Mouse (Mus musculus): ENCODE results near the gene Cfap157. TPM values are rescaled to one million over a fixed set of nuclear protein-coding genes. Genes with fewer than 3 reads are reported as not detected.

Gene Cfap157
- polyA plus RNA-seq, 1 experiment: 0.81 TPM

DNA sequence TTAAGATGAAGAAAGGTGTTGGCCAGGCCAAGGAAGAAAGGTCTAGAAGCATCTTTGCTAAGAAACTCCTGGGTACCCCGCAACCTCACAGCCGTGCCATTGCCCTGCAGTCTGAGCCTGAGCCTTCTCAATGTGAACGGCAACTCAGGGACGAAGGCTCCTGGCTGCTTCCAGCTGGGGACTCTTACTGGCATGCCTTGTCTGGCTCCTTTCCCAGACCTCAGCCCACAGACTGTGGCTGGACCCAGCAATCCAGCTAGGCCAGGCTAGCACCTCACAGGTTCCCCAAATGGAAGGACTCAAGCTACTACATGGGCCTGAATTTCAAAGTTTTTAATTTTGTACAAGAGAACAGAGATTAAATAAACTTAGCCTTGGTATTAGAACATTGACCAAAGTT lies 22.4 kb downstream of the Cfap157 start:
- Histone ChIP-seq H3K36me3 (ENCODE audit: control insufficient read depth, insufficient read depth) (peaks cover 10% of the 10 kb centered on the region), H3K27me3 (ENCODE audit: control insufficient read depth, insufficient read depth, insufficient read length) (no peaks in the 10 kb centered on the region), H3ac (ENCODE audit: control insufficient read depth, insufficient read length, low read depth) (no peak overlapping the region), H3K79me2 (ENCODE audit: control insufficient read depth, insufficient read depth) (no peaks in the 10 kb centered on the region), H3K4me3 (ENCODE audit: insufficient read depth, poor library complexity, severe bottlenecking) (no peak overlapping the region), H3K79me3 (ENCODE audit: low read depth) (no peaks in the 10 kb centered on the region)
- no peak for TF ChIP-seq MYOD1 (IDR thresholded peaks at IDR 0.05; ENCODE audit: control insufficient read depth, insufficient read length, low read depth)
- no peak for TF ChIP-seq FOSL1 (IDR thresholded peaks at IDR 0.05; ENCODE audit: insufficient read depth, low read length, poor library complexity, severe bottlenecking)
- no peak for TF ChIP-seq MAX (IDR thresholded peaks at IDR 0.05)
- no peak for TF ChIP-seq MYOG (IDR thresholded peaks at IDR 0.05; ENCODE audit: control insufficient read depth, extremely low read depth, insufficient read length)
- TF ChIP-seq USF1 (IDR thresholded peaks at IDR 0.05; ENCODE audit: low read depth): no peak
- TF ChIP-seq CEBPB (IDR thresholded peaks at IDR 0.05; ENCODE audit: low read depth): no peak
- TF ChIP-seq CTCF (IDR thresholded peaks at IDR 0.05; ENCODE audit: control insufficient read depth, insufficient read depth, insufficient read length): no peak

DNA sequence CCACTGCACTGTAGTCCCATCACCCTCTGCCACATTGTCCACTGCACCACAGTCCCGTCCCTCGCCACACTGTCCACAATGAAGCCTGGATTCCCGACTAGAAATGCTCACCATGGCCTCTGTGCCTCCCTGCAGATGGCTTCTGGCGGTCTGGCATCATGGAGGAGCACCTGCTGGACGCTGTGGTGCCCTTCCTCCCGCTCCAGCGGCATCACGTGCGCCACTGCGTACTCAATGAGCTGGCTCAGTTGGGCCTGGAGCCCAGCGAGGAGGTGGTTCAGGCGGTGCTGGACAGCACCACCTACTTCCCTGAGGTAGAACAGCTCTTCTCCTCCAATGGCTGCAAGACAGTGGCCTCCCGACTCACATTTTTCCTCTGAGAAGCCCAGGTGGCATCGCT lies 22.9 kb downstream of the Cfap157 start:
- no peak overlapping the region for H3ac ChIP-seq (ENCODE audit: control insufficient read depth, insufficient read length, low read depth)

DNA sequence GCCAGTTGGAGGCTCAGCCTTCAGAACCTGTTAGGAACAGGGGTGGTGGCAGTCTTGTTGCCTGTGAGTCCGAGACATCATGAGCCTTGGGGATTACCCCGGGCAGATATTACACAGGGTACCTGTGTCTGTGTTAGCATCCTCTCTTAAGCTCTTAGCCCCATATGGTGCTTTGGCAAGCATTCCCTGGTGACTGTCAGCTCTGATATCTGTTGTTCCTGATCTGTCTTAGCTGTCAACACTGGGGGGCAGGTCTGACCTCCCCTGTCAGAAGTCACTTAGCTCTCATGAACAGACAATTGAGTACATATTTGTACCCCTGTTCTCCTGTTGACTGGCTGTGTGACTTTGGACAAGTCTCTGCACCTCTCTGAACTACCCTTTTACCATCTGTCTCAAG lies 25.2 kb downstream of the Cfap157 start:
- no peak for TF ChIP-seq CTCF (IDR thresholded peaks at IDR 0.05; ENCODE audit: control insufficient read depth, insufficient read depth, insufficient read length)
- no peak for TF ChIP-seq MYOD1 (IDR thresholded peaks at IDR 0.05; ENCODE audit: control insufficient read depth, insufficient read length, low read depth)
- no peak for TF ChIP-seq CEBPB (IDR thresholded peaks at IDR 0.05; ENCODE audit: low read depth)
- no peak for TF ChIP-seq MYOG (IDR thresholded peaks at IDR 0.05; ENCODE audit: control insufficient read depth, extremely low read depth, insufficient read length)
- no peak for TF ChIP-seq USF1 (IDR thresholded peaks at IDR 0.05; ENCODE audit: low read depth)
- TF ChIP-seq MAX (IDR thresholded peaks at IDR 0.05): no peak
- TF ChIP-seq FOSL1 (IDR thresholded peaks at IDR 0.05; ENCODE audit: insufficient read depth, low read length, poor library complexity, severe bottlenecking): no peak
- H3K79me3 ChIP-seq (ENCODE audit: low read depth): no peaks in the 10 kb centered on the region
- H3K79me2 ChIP-seq (ENCODE audit: control insufficient read depth, insufficient read depth): no peaks in the 10 kb centered on the region
- H3K36me3 ChIP-seq (ENCODE audit: control insufficient read depth, insufficient read depth): peaks cover 10% of the 10 kb centered on the region
- no peaks in the 10 kb centered on the region for H3K27me3 ChIP-seq (ENCODE audit: control insufficient read depth, insufficient read depth, insufficient read length)
- no peak overlapping the region for H3K4me3 ChIP-seq (ENCODE audit: insufficient read depth, poor library complexity, severe bottlenecking)
- H3ac ChIP-seq (ENCODE audit: control insufficient read depth, insufficient read length, low read depth): no peak overlapping the region

More for the DNA sequence above, 22.9 kb downstream of the Cfap157 start:
- Histone ChIP-seq H3K36me3 (ENCODE audit: control insufficient read depth, insufficient read depth) (peaks cover 10% of the 10 kb centered on the region), H3K4me3 (ENCODE audit: insufficient read depth, poor library complexity, severe bottlenecking) (no peak overlapping the region), H3K79me2 (ENCODE audit: control insufficient read depth, insufficient read depth) (no peaks in the 10 kb centered on the region), H3K27me3 (ENCODE audit: control insufficient read depth, insufficient read depth, insufficient read length) (no peaks in the 10 kb centered on the region), H3K79me3 (ENCODE audit: low read depth) (no peaks in the 10 kb centered on the region)
- TF ChIP-seq MAX (IDR thresholded peaks at IDR 0.05) (no peak), MYOG (IDR thresholded peaks at IDR 0.05; ENCODE audit: control insufficient read depth, extremely low read depth, insufficient read length) (no peak), FOSL1 (IDR thresholded peaks at IDR 0.05; ENCODE audit: insufficient read depth, low read length, poor library complexity, severe bottlenecking) (no peak)

DNA sequence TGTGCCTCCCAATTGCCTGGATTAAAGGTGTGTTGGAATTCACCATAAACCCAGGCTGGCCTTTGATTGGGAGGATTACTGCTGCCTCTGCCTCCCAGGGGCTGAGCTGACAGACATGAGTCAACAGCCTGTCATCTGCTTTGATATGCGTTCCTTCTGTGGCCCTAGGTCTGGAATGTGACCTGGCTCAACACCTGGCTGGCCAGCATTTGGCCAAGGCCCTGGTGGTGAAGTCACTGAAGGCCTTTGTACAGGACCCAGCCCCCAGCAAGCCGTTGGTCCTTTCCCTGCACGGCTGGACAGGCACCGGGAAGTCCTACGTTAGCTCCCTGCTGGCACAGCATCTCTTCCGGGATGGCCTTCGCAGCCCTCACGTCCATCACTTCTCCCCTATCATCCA lies 25.7 kb downstream of the Cfap157 start:
- no peaks in the 10 kb centered on the region for H3K79me2 ChIP-seq (ENCODE audit: control insufficient read depth, insufficient read depth)
- H3ac ChIP-seq (ENCODE audit: control insufficient read depth, insufficient read length, low read depth): no peak overlapping the region
- H3K4me3 ChIP-seq (ENCODE audit: insufficient read depth, poor library complexity, severe bottlenecking): no peak overlapping the region
- H3K36me3 ChIP-seq (ENCODE audit: control insufficient read depth, insufficient read depth): peaks cover 10% of the 10 kb centered on the region
- TF ChIP-seq USF1 (IDR thresholded peaks at IDR 0.05; ENCODE audit: low read depth) (no peak), FOSL1 (IDR thresholded peaks at IDR 0.05; ENCODE audit: insufficient read depth, low read length, poor library complexity, severe bottlenecking) (no peak), MYOD1 (IDR thresholded peaks at IDR 0.05; ENCODE audit: control insufficient read depth, insufficient read length, low read depth) (no peak), CTCF (IDR thresholded peaks at IDR 0.05; ENCODE audit: control insufficient read depth, insufficient read depth, insufficient read length) (no peak), MYOG (IDR thresholded peaks at IDR 0.05; ENCODE audit: control insufficient read depth, extremely low read depth, insufficient read length) (no peak), CEBPB (IDR thresholded peaks at IDR 0.05; ENCODE audit: low read depth) (no peak), MAX (IDR thresholded peaks at IDR 0.05) (no peak)
- H3K27me3 ChIP-seq (ENCODE audit: control insufficient read depth, insufficient read depth, insufficient read length): no peaks in the 10 kb centered on the region
- no peaks in the 10 kb centered on the region for H3K79me3 ChIP-seq (ENCODE audit: low read depth)

DNA sequence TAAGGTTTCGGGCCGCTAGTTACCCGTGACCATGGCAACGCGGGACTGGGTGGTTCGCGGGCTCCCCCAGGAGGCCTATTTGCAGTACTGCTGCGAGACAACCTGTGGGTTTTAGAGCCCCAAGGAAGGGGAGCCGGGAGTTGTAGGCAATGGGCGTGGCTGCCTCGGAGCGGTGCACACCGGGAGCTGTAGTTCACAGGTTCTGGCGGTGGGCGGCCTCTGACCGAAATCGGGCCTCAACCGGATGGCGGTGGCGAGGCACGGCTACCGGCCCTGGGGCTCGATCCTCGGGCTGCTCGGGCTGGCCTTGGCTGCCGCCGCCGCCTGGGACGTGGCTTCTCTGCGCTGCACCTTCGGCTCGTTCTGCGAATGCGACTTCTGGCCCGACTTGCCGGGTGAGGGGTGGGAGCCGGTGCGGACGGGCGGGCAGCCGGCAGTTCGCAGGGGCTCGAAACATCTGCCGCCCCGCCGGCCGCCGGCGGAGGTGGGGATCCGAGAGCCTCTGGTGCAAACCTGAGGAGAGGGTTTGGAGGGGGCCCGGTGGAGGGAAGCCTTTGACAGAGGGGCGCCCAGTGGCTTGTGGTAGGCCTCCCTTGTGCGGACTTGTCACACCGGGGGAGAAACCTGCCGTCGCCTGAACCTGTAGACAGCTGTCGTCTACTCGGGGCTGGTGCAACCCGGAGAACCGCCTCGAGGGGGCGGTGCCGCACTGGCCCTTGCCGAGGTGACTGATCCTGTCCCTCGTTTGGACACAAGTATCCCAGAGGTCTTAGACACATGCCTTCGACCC lies 27.0 kb downstream of the Cfap157 start, which contains the start of gene Tor2a:
TSS of gene Tor2a (plus strand) at position 179 of the 790 bp plus-strand sequence.
- Histone ChIP-seq H3ac (ENCODE audit: control insufficient read depth, insufficient read length, low read depth) (peak within 1 kb of the TSS; percentile 98), H3K27me3 (ENCODE audit: control insufficient read depth, insufficient read depth, insufficient read length) (peaks cover 6% of the 10 kb centered on the region), H3K36me3 (ENCODE audit: control insufficient read depth, insufficient read depth) (peaks cover 10% of the 10 kb centered on the region), H3K79me3 (ENCODE audit: low read depth) (no peaks in the 10 kb centered on the region), H3K4me3 (ENCODE audit: insufficient read depth, poor library complexity, severe bottlenecking) (peak within 1 kb of the TSS; percentile 55), H3K79me2 (ENCODE audit: control insufficient read depth, insufficient read depth) (no peaks in the 10 kb centered on the region)
- no peak for TF ChIP-seq MYOG (IDR thresholded peaks at IDR 0.05; ENCODE audit: control insufficient read depth, extremely low read depth, insufficient read length)
- no peak for TF ChIP-seq CEBPB (IDR thresholded peaks at IDR 0.05; ENCODE audit: low read depth)
- TF ChIP-seq CTCF (IDR thresholded peaks at IDR 0.05; ENCODE audit: control insufficient read depth, insufficient read depth, insufficient read length): peak; percentile 94
- TF ChIP-seq MAX (IDR thresholded peaks at IDR 0.05): no peak
- no peak for TF ChIP-seq FOSL1 (IDR thresholded peaks at IDR 0.05; ENCODE audit: insufficient read depth, low read length, poor library complexity, severe bottlenecking)
- TF ChIP-seq USF1 (IDR thresholded peaks at IDR 0.05; ENCODE audit: low read depth): no peak
- peak; percentile 33 for TF ChIP-seq MYOD1 (IDR thresholded peaks at IDR 0.05; ENCODE audit: control insufficient read depth, insufficient read length, low read depth)

All from C2C12 (cell line).